Mouse (Mus musculus) limb, embryonic 11.5 days (tissue): ENCODE measurements around the gene Nudt9. TPM values are rescaled to one million over a fixed set of nuclear protein-coding genes. Genes with fewer than 3 reads are reported as not detected.

ENCODE experiments used
- ATAC-seq: fragments of 200-750 bp; cut with Nextera tagmentation; 2 replicates; pipeline ENCODE4 v1.8.0; 2017; ENCODE audit warnings: low read depth; ENCODE audit not compliant: insufficient number of reproducible peaks, low FRiP score, low TSS enrichment
- DNase-seq: peaks from one replicate; pipeline ENCODE4 v3.0.0-alpha.2; 2015; ENCODE audit warnings: low spot score
- H3K27ac ChIP-seq: fragments of 300-500 bp; sonication (generic); replicated peaks from 2 replicates; pipeline ENCODE4 v1.5.1; 2014; ENCODE audit warnings: low read depth, mild to moderate bottlenecking, low read length
- H3K27me3 ChIP-seq: fragments of 300-500 bp; sonication (generic); 2 replicates; pipeline ENCODE4 v1.6.1; 2014; ENCODE audit warnings: mild to moderate bottlenecking, low read length, mixed read lengths; ENCODE audit not compliant: control insufficient read depth, insufficient read depth
- H3K36me3 ChIP-seq: fragments of 300-500 bp; sonication (generic); 2 replicates; pipeline ENCODE4 v1.6.1; 2014; ENCODE audit warnings: mild to moderate bottlenecking, low read length, moderate library complexity, mixed read lengths; ENCODE audit not compliant: control insufficient read depth, insufficient read depth
- H3K4me1 ChIP-seq: fragments of 300-500 bp; sonication (generic); 2 replicates; pipeline ENCODE4 v1.6.1; 2014; ENCODE audit warnings: low read length, mixed read lengths; ENCODE audit not compliant: control insufficient read depth, insufficient read depth
- H3K4me2 ChIP-seq: fragments of 300-500 bp; sonication (generic); 2 replicates; pipeline ENCODE4 v1.6.1; 2014; ENCODE audit warnings: low read depth, mild to moderate bottlenecking, moderate library complexity; ENCODE audit not compliant: severe bottlenecking
- H3K4me3 ChIP-seq: fragments of 300-500 bp; sonication (generic); 2 replicates; pipeline ENCODE4 v1.5.1; 2014; ENCODE audit warnings: low read depth, low read length
- H3K9ac ChIP-seq: fragments of 300-500 bp; sonication (generic); 2 replicates; pipeline ENCODE4 v1.6.1; 2014; ENCODE audit warnings: mild to moderate bottlenecking, low read length
- H3K9me3 ChIP-seq: fragments of 300-500 bp; sonication (generic); 2 replicates; pipeline ENCODE4 v1.6.1; 2016; ENCODE audit warnings: low read length; ENCODE audit not compliant: control insufficient read depth
- WGBS: fragments of 180-500 bp; shearing (Covaris S2); extraction: QIAGEN DNeasy Blood & Tissue Kit; methylation state at CpG from one replicate; pipeline ENCODE4 v1.1.7; 2014; 5-methylcytosine and 5-hydroxymethylcytosine counted together
- polyA plus RNA-seq: library from polyadenylated mRNA; unstranded; fragments of >200 nt; fragmentation: Nextera tagmentation; extraction: Ambion mirVana; gene quantifications from 2 replicates; pipeline ENCODE4 v1.2.1, GENCODE M21; 2014

Gene Nudt9
- polyA plus RNA-seq, 1 experiment from 2014 or later: 67.7 TPM

- no peak for DNase-seq
- 41% methylated on average over 17 of the region's 17 CpGs for WGBS
- H3K4me1 ChIP-seq: 0 out of 2 replicates have a peak, but pooled peaks cover 3% of the 10 kb centered on the region
Measured at GRCm38 (mm10) chr5:104025245-104025854, 20.8 kb upstream of the Nudt9 start.

GRCm38 (mm10) chr5:104032434-104033097 lies 13.5 kb upstream of the Nudt9 start:
- 84% methylated on average over 2 of the region's 2 CpGs for WGBS
- H3K4me3 ChIP-seq: no peak overlapping the region
- H3K27me3 ChIP-seq: no peaks in the 10 kb centered on the region
- H3K27ac ChIP-seq: no peak overlapping the region
- H3K9me3 ChIP-seq: no peaks in the 10 kb centered on the region
- ATAC-seq: no peak
- H3K4me1 ChIP-seq: no peaks in the 10 kb centered on the region
- no peaks in the 10 kb centered on the region for H3K36me3 ChIP-seq
- no peak for DNase-seq
- H3K4me2 ChIP-seq: no peak overlapping the region
- no peak overlapping the region for H3K9ac ChIP-seq

More at GRCm38 (mm10) chr5:104025245-104025854, 20.8 kb upstream of the Nudt9 start:
- Histone ChIP-seq H3K27ac (no peak overlapping the region), H3K9ac (no peak overlapping the region), H3K4me2 (no peak overlapping the region), H3K27me3 (no peaks in the 10 kb centered on the region), H3K36me3 (no peaks in the 10 kb centered on the region), H3K4me3 (no peak overlapping the region), H3K9me3 (no peaks in the 10 kb centered on the region)
- ATAC-seq: no peak

- no peaks in the 10 kb centered on the region for H3K27me3 ChIP-seq
- ATAC-seq (no peak), DNase-seq (no peak)
- no peaks in the 10 kb centered on the region for H3K36me3 ChIP-seq
- H3K27ac ChIP-seq: no peak overlapping the region
- H3K9me3 ChIP-seq: no peaks in the 10 kb centered on the region
- H3K4me2 ChIP-seq: no peak overlapping the region
- no peak overlapping the region for H3K9ac ChIP-seq
- no peaks in the 10 kb centered on the region for H3K4me1 ChIP-seq
- no peak overlapping the region for H3K4me3 ChIP-seq
Measured at GRCm38 (mm10) chr5:104035066-104035465, 11.0 kb upstream of the Nudt9 start.

- H3K9me3 ChIP-seq: no peaks in the 10 kb centered on the region
- H3K9ac ChIP-seq: no peak overlapping the region
- no peak overlapping the region for H3K4me3 ChIP-seq
- no peak overlapping the region for H3K4me2 ChIP-seq
- no peaks in the 10 kb centered on the region for H3K36me3 ChIP-seq
- no peak for DNase-seq
- ATAC-seq: no peak
- H3K27ac ChIP-seq: no peak overlapping the region
- H3K27me3 ChIP-seq: no peaks in the 10 kb centered on the region
- 72% methylated on average over 1 of the region's 1 CpGs for WGBS
- no peaks in the 10 kb centered on the region for H3K4me1 ChIP-seq
Measured at GRCm38 (mm10) chr5:104035824-104036223, 10.3 kb upstream of the Nudt9 start.

- no peaks in the 10 kb centered on the region for H3K36me3 ChIP-seq
- DNase-seq (no peak), ATAC-seq (no peak)
- no peak overlapping the region for H3K4me2 ChIP-seq
- H3K27ac ChIP-seq: no peak overlapping the region
- H3K4me3 ChIP-seq: no peak overlapping the region
- no peaks in the 10 kb centered on the region for H3K27me3 ChIP-seq
- no peak overlapping the region for H3K9ac ChIP-seq
- WGBS: 100% methylated on average over 1 of the region's 1 CpGs
- no peaks in the 10 kb centered on the region for H3K4me1 ChIP-seq
- no peaks in the 10 kb centered on the region for H3K9me3 ChIP-seq
Measured at GRCm38 (mm10) chr5:104036686-104037085, 9.4 kb upstream of the Nudt9 start.

GRCm38 (mm10) chr5:104039154-104039932 lies 6.8 kb upstream of the Nudt9 start:
- Histone ChIP-seq H3K4me1 (no peaks in the 10 kb centered on the region), H3K36me3 (no peaks in the 10 kb centered on the region), H3K9me3 (no peaks in the 10 kb centered on the region), H3K27me3 (no peaks in the 10 kb centered on the region), H3K4me2 (no peak overlapping the region), H3K4me3 (no peak overlapping the region), H3K9ac (no peak overlapping the region), H3K27ac (no peak overlapping the region)
- ATAC-seq (no peak), DNase-seq (no peak)
- WGBS: 65% methylated on average over 6 of the region's 6 CpGs

GRCm38 (mm10) chr5:104042906-104043305 lies 3.2 kb upstream of the Nudt9 start:
- H3K27me3 ChIP-seq: no peaks in the 10 kb centered on the region
- H3K4me3 ChIP-seq: no peak overlapping the region
- WGBS: 96% methylated on average over 2 of the region's 2 CpGs
- no peak overlapping the region for H3K4me2 ChIP-seq
- peaks cover 3% of the 10 kb centered on the region; the same call in 1 of the 2 replicates for H3K4me1 ChIP-seq
- H3K27ac ChIP-seq: no peak overlapping the region
- DNase-seq (no peak), ATAC-seq (no peak)
- H3K9ac ChIP-seq: no peak overlapping the region
- no peaks in the 10 kb centered on the region for H3K36me3 ChIP-seq
- H3K9me3 ChIP-seq: no peaks in the 10 kb centered on the region

GRCm38 (mm10) chr5:104043704-104044103 lies 2.4 kb upstream of the Nudt9 start:
- H3K27ac ChIP-seq: no peak overlapping the region
- no peaks in the 10 kb centered on the region for H3K9me3 ChIP-seq
- no peak overlapping the region for H3K4me3 ChIP-seq
- ATAC-seq (no peak), DNase-seq (no peak)
- 56% methylated on average over 2 of the region's 2 CpGs for WGBS
- no peak overlapping the region for H3K4me2 ChIP-seq
- H3K9ac ChIP-seq: no peak overlapping the region
- no peaks in the 10 kb centered on the region for H3K27me3 ChIP-seq
- peaks cover 6% of the 10 kb centered on the region; the same call in 1 of the 2 replicates for H3K4me1 ChIP-seq
- no peaks in the 10 kb centered on the region for H3K36me3 ChIP-seq
